Mouse (Mus musculus) T-cell, adult 2 months (primary cell): ENCODE results near the gene Cct6b.
"Not testable (repeated sequence)": the region's sequence is repeated elsewhere in the genome, so short reads cannot be mapped to it uniquely, and the experiment has no call there.

Source experiments
- DNase-seq: peaks from one replicate; pipeline ENCODE4 v3.0.0; 2022; ENCODE audit warnings: low spot score

Cct6b gene

GRCm38 (mm10) chr11:82699865-82700410 lies 64.2 kb downstream of the Cct6b start:
- DNase-seq: no peak

GRCm38 (mm10) chr11:82695930-82696329 lies 68.2 kb downstream of the Cct6b start:
- no peak for DNase-seq

GRCm38 (mm10) chr11:82694947-82695346 lies 69.2 kb downstream of the Cct6b start:
- DNase-seq: not testable (repeated sequence)

GRCm38 (mm10) chr11:82692668-82693067 lies 71.5 kb downstream of the Cct6b start:
- DNase-seq: no peak

- DNase-seq: no peak
These were observed 73.6 kb downstream of the Cct6b start for GRCm38 (mm10) chr11:82690476-82690875.

GRCm38 (mm10) chr11:82687668-82688067 lies 76.5 kb downstream of the Cct6b start:
- no peak for DNase-seq

- DNase-seq: no peak
These were observed 79.4 kb downstream of the Cct6b start for GRCm38 (mm10) chr11:82684676-82685075.

- DNase-seq: no peak
These were observed 80.2 kb downstream of the Cct6b start for GRCm38 (mm10) chr11:82683765-82684505.

- no peak for DNase-seq
These were observed 85.6 kb downstream of the Cct6b start for GRCm38 (mm10) chr11:82678561-82678960.
